Mouse (Mus musculus) lung, embryonic 15.5 days (tissue): ENCODE measurements around the gene Pcf11. TPM values are rescaled to one million over a fixed set of nuclear protein-coding genes. Genes with fewer than 3 reads are reported as not detected.
A peak's percentile ranks its signal among the peaks of the same experiment; 100 is the strongest.

Experiments used
- ATAC-seq: fragments of 200-750 bp; cut with Nextera tagmentation; 2 replicates; pipeline ENCODE4 v1.8.0; 2017; ENCODE audit warnings: moderate number of reproducible peaks, borderline replicate concordance; ENCODE audit not compliant: low FRiP score, low TSS enrichment; ENCODE audit errors: extremely low read depth
- H3K27ac ChIP-seq: fragments of 300-500 bp; sonication (generic); 2 replicates; pipeline ENCODE4 v1.5.1; 2015; ENCODE audit warnings: moderate library complexity, mild to moderate bottlenecking, inconsistent platforms
- H3K27me3 ChIP-seq: fragments of 300-500 bp; sonication (generic); 2 replicates; pipeline ENCODE4 v1.6.1; 2015; ENCODE audit warnings: inconsistent platforms
- H3K36me3 ChIP-seq: fragments of 300-500 bp; sonication (generic); 2 replicates; pipeline ENCODE4 v1.6.1; 2015; ENCODE audit warnings: inconsistent platforms
- H3K4me1 ChIP-seq: fragments of 300-500 bp; sonication (generic); 2 replicates; pipeline ENCODE4 v1.6.1; 2015; ENCODE audit warnings: inconsistent platforms
- H3K4me2 ChIP-seq: fragments of 300-500 bp; sonication (generic); 2 replicates; pipeline ENCODE4 v1.6.1; 2015; ENCODE audit warnings: inconsistent platforms, mild to moderate bottlenecking, moderate library complexity
- H3K4me3 ChIP-seq: fragments of 300-500 bp; sonication (generic); 2 replicates; pipeline ENCODE4 v1.5.1; 2015; ENCODE audit warnings: mild to moderate bottlenecking, inconsistent platforms
- H3K9ac ChIP-seq: fragments of 300-500 bp; sonication (generic); 2 replicates; pipeline ENCODE4 v1.6.1; 2015; ENCODE audit warnings: inconsistent platforms
- H3K9me3 ChIP-seq: fragments of 300-500 bp; sonication (generic); 2 replicates; pipeline ENCODE4 v1.6.1; 2016; ENCODE audit warnings: inconsistent platforms
- WGBS: fragments of 180-500 bp; shearing (Covaris S2); methylation state at CpG from one replicate; pipeline ENCODE4 v1.1.7; 2015; 5-methylcytosine and 5-hydroxymethylcytosine counted together
- polyA plus RNA-seq: library from polyadenylated mRNA; unstranded; fragments of >200 nt; fragmentation: Nextera tagmentation; extraction: Ambion mirVana; gene quantifications from 2 replicates; pipeline ENCODE4 v1.2.1, GENCODE M21; 2015

The Pcf11 gene
- polyA plus RNA-seq, 1 experiment from 2014 or later: 22.1 TPM

DNA sequence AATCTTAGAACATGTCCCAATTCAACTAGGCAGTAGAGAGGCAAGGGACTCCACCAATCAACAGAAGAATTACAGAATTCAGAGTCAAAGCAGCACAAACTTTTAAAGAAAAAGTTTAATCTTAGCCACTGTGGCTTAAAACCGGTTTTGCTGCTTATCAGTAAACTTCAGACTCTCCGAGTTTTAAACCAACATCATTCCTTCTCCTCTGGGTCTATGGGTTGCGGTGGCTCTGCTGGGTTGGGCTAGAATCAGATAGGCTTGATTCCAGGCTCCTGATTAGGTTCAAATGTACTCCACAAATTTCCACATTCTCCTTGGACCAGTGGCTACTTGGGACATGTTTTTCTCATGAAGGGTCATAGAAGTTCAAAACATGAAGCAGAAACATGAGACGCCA is 7.6 kb upstream of the Pcf11 start:
- no peaks in the 10 kb centered on the region for H3K27me3 ChIP-seq
- no peak overlapping the region for H3K27ac ChIP-seq
- no peaks in the 10 kb centered on the region for H3K36me3 ChIP-seq
- H3K4me2 ChIP-seq: no peak overlapping the region
- H3K9me3 ChIP-seq: no peaks in the 10 kb centered on the region
- no peak overlapping the region for H3K4me3 ChIP-seq
- no peak for ATAC-seq
- H3K4me1 ChIP-seq: no peaks in the 10 kb centered on the region
- no peak overlapping the region for H3K9ac ChIP-seq
- WGBS: 36% methylated on average over 4 of the region's 4 CpGs

DNA sequence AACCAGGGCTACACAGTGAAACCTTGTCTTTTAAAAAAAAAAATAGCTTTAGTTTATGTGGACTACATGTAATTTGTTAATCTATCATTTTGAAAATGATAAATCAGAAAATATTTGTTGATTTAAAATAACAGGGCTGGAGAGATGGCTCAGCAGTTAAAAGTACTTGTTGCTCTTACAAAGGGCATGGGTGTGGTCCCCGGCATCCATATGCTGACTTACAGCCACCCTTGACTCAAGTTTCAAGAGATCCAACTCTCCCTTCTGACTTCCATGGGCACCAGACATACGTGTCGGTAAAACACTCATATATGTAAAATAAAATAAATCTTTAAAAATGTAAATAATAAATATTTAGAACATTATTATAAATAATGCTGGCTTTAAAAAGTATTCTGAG is 5.4 kb upstream of the Pcf11 start:
- Histone ChIP-seq H3K9ac (no peak overlapping the region), H3K27me3 (no peaks in the 10 kb centered on the region), H3K27ac (no peak overlapping the region), H3K9me3 (no peaks in the 10 kb centered on the region), H3K36me3 (no peaks in the 10 kb centered on the region), H3K4me1 (peaks cover 6% of the 10 kb centered on the region; the same call in 1 of the 2 replicates), H3K4me3 (no peak overlapping the region), H3K4me2 (no peak overlapping the region)
- 83% methylated on average over 3 of the region's 3 CpGs for WGBS
- ATAC-seq: no peak

- Histone ChIP-seq H3K36me3 (peaks cover 3% of the 10 kb centered on the region; the same call in 1 of the 2 replicates), H3K4me1 (peaks cover 19% of the 10 kb centered on the region), H3K27ac (peak overlapping the region; percentile 98), H3K9ac (peak overlapping the region; percentile 99), H3K9me3 (no peaks in the 10 kb centered on the region), H3K27me3 (no peaks in the 10 kb centered on the region), H3K4me2 (peak overlapping the region; percentile 60), H3K4me3 (peak overlapping the region; percentile 77)
- ATAC-seq: peak; percentile 14; the same call in 1 of the 2 replicates
- under 1% methylated on average over 29 of the region's 29 CpGs for WGBS
Observed at GRCm38 (mm10) chr7:92668791-92669506, 785 bp downstream of the Pcf11 start.

DNA sequence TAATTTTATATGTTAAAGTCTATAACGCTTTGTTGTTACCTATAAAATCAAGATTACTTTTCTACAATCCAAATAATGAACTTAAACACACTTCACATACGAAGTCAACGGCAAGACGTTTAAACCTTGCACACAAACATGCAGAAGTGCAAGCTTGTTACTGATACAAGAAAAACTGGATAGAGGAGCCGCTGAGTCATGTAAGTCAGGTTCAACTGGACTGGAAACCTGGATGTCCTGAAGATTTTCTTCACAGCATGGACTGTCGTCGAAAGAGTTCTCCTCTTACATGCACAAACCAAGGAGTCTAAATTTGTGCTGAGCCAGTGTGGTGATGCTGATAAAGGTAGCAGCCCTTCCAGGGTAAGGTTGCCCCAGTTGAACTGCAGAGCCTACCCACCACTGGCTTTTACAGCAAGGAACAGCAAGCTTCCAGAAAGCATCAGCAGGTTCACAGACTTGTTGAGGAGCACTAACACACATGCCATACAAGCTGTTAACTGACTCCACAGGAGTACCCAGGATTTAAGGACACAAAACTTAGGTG is 3.4 kb downstream of the Pcf11 start:
- ATAC-seq: no peak
- no peak overlapping the region for H3K9ac ChIP-seq
- no peak overlapping the region for H3K4me3 ChIP-seq

DNA sequence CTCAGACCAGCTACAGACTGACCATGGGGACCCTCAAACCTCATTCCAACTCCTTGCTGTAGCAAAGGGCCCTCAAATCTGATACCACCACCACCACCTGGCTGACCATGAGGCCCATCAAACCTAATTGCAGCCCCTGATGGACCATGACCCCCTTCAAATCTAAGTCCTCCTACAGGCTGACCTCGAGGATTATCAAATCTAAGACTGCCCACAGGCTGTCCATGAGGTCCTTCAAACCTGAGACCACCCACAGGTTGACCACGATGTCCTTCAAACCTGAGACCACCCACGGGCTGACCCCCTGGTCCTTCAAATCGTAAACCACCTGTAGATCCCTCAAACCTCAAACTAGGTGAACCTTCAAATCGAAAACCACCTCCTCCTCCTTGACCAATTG is 11.7 kb downstream of the Pcf11 start:
- no peak for ATAC-seq
- Histone ChIP-seq H3K4me3 (no peak overlapping the region), H3K27ac (no peak overlapping the region), H3K36me3 (peaks cover 69% of the 10 kb centered on the region), H3K9me3 (no peaks in the 10 kb centered on the region), H3K27me3 (no peaks in the 10 kb centered on the region), H3K4me2 (no peak overlapping the region), H3K4me1 (0 out of 2 replicates have a peak, but pooled peaks cover 4% of the 10 kb centered on the region), H3K9ac (no peak overlapping the region)
- WGBS: 94% methylated on average over 5 of the region's 5 CpGs

More for the DNA sequence above, 3.4 kb downstream of the Pcf11 start:
- 68% methylated on average over 7 of the region's 7 CpGs for WGBS
- H3K27me3 ChIP-seq: no peaks in the 10 kb centered on the region
- H3K27ac ChIP-seq: no peak overlapping the region
- no peaks in the 10 kb centered on the region for H3K9me3 ChIP-seq
- H3K36me3 ChIP-seq: peaks cover 13% of the 10 kb centered on the region
- H3K4me2 ChIP-seq: peak overlapping the region; percentile 60; the same call in 1 of the 2 replicates
- H3K4me1 ChIP-seq: peaks cover 19% of the 10 kb centered on the region

- Histone ChIP-seq H3K27me3 (no peaks in the 10 kb centered on the region), H3K4me3 (no peak overlapping the region), H3K36me3 (peaks cover 63% of the 10 kb centered on the region), H3K4me1 (0 out of 2 replicates have a peak, but pooled peaks cover 4% of the 10 kb centered on the region), H3K27ac (no peak overlapping the region), H3K9me3 (no peaks in the 10 kb centered on the region), H3K9ac (no peak overlapping the region), H3K4me2 (no peak overlapping the region)
- no peak for ATAC-seq
- WGBS: 91% methylated on average over 2 of the region's 2 CpGs
Observed at GRCm38 (mm10) chr7:92656386-92656785, 13.3 kb downstream of the Pcf11 start.

DNA sequence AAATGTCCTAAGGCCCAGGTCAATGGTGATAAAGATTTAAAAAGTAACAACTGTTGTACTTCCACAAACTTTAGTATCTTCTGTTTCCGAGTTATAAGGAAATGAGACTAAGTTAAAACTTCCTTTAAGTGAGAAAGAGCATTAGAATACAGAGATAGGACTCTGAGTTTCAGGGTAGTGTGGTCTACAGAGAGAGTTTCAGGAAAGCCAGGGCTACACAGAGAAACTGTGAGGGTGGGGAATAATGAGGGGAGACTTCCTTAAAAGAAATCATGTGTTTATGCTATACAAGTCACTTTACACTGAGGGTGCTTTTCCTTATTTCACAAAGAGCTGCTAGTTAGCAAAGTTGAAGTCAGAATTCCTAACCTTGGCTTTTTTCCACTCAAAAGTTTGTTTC is 16.4 kb downstream of the Pcf11 start:
- no peaks in the 10 kb centered on the region for H3K9me3 ChIP-seq
- 0 out of 2 replicates have a peak, but pooled peaks cover 4% of the 10 kb centered on the region for H3K4me1 ChIP-seq
- no peak overlapping the region for H3K27ac ChIP-seq
- 77% methylated on average over 1 of the region's 1 CpGs for WGBS
- peaks cover 45% of the 10 kb centered on the region for H3K36me3 ChIP-seq
- ATAC-seq: no peak
- no peak overlapping the region for H3K4me3 ChIP-seq
- H3K9ac ChIP-seq: no peak overlapping the region
- H3K4me2 ChIP-seq: no peak overlapping the region
- H3K27me3 ChIP-seq: no peaks in the 10 kb centered on the region

- no peaks in the 10 kb centered on the region for H3K4me1 ChIP-seq
- ATAC-seq: no peak
- no peaks in the 10 kb centered on the region for H3K9me3 ChIP-seq
- WGBS: 76% methylated on average over 7 of the region's 7 CpGs
- H3K27me3 ChIP-seq: no peaks in the 10 kb centered on the region
- H3K27ac ChIP-seq: no peak overlapping the region
- no peak overlapping the region for H3K4me3 ChIP-seq
- H3K9ac ChIP-seq: no peak overlapping the region
- no peak overlapping the region for H3K4me2 ChIP-seq
- peaks cover 42% of the 10 kb centered on the region for H3K36me3 ChIP-seq
Observed at GRCm38 (mm10) chr7:92647790-92648189, 21.9 kb downstream of the Pcf11 start.

GRCm38 (mm10) chr7:92642358-92642757 is 27.4 kb downstream of the Pcf11 start:
- no peak overlapping the region for H3K9ac ChIP-seq
- peaks cover 41% of the 10 kb centered on the region for H3K36me3 ChIP-seq
- no peaks in the 10 kb centered on the region for H3K27me3 ChIP-seq
- no peaks in the 10 kb centered on the region for H3K9me3 ChIP-seq
- H3K27ac ChIP-seq: no peak overlapping the region
- H3K4me3 ChIP-seq: no peak overlapping the region
- no peak for ATAC-seq
- H3K4me2 ChIP-seq: no peak overlapping the region
- H3K4me1 ChIP-seq: peaks cover 6% of the 10 kb centered on the region; the same call in 1 of the 2 replicates

- Histone ChIP-seq H3K4me2 (peak overlapping the region; percentile 95), H3K27me3 (no peaks in the 10 kb centered on the region), H3K27ac (no peak overlapping the region), H3K9ac (peak overlapping the region; percentile 78; the same call in 1 of the 2 replicates), H3K4me3 (peak overlapping the region; percentile 94), H3K9me3 (no peaks in the 10 kb centered on the region), H3K36me3 (peaks cover 15% of the 10 kb centered on the region), H3K4me1 (peaks cover 14% of the 10 kb centered on the region)
- ATAC-seq: no peak
- WGBS: 80% methylated on average over 5 of the region's 5 CpGs
Observed at GRCm38 (mm10) chr7:92638050-92638449, 31.7 kb downstream of the Pcf11 start.

- H3K27me3 ChIP-seq: no peaks in the 10 kb centered on the region
- peaks cover 14% of the 10 kb centered on the region for H3K4me1 ChIP-seq
- H3K4me2 ChIP-seq: peak within 1 kb of the TSS; percentile 95
- peak; percentile 97 for ATAC-seq
- H3K9me3 ChIP-seq: no peaks in the 10 kb centered on the region
- WGBS: under 1% methylated on average over 44 of the region's 44 CpGs
- H3K4me3 ChIP-seq: peak within 1 kb of the TSS; percentile 94
- peaks cover 9% of the 10 kb centered on the region for H3K36me3 ChIP-seq
- H3K27ac ChIP-seq: peak within 1 kb of the TSS; percentile 73
- peak within 1 kb of the TSS; percentile 78 for H3K9ac ChIP-seq
Observed at GRCm38 (mm10) chr7:92637021-92637625, 32.6 kb downstream of the Pcf11 start, which contains the start of gene Ankrd42. Gene Ankrd42, minus strand, starts transcription at chr7:92637142.
